Mouse (Mus musculus): ENCODE measurements around the gene Mmp14.

DNA sequence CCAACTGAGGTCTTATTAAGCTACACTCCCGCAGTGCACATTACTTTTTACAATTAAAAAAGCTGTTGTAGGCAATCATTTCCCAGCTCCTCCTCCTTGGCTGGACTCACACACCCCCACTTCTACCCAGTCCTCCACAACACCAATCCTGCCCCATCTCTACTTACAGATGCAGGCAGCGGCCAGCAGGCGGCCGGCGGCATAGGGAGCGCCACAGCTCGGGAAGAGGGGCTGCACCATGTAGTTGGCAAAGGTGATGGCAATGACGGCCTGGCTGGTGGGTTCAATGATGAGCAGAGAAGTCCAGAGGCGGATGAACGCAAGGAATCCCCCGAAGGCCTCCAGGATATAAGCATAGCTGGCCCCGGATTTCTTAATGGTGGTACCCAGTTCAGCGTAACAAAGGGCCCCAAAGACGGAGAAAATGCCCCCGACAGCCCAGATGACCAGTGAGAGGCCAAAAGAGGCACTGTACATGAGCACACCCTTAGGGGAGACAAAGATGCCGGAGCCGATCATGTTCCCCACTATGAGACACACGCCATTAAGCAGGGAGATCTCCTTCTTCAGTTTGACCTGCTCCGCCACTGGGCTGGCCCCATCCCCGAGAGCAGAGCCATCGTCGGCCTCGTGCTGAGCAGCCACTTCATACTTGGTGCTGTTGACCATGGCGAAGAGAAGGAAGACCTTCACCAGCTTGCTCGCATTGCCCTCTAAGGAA lies 22.9 kb upstream of the Mmp14 start:
- TF ChIP-seq ZNF384 (IDR thresholded peaks at IDR 0.05; ENCODE audit: low read depth, low read length) (no peak), ZC3H11A (IDR thresholded peaks at IDR 0.05; ENCODE audit: borderline replicate concordance, low read depth, low read length) (no peak), CHD2 (IDR thresholded peaks at IDR 0.05; ENCODE audit: low read depth, low read length) (no peak), MAFK (IDR thresholded peaks at IDR 0.05; ENCODE audit: insufficient read depth, low read depth, low read length) (no peak)

Data from ES-E14 (cell line).